Mouse (Mus musculus) E14TG2a.4 (cell line): ENCODE results near the gene Rnft2.

Experiments
- H3K27me3 ChIP-seq: 2 replicates; pipeline ENCODE4 v1.6.1; 2014; ENCODE audit warnings: low read length, control low read depth; ENCODE audit not compliant: insufficient read depth
- H3K36me3 ChIP-seq: 2 replicates; pipeline ENCODE4 v1.6.1; 2014; ENCODE audit warnings: low read length, control low read depth; ENCODE audit not compliant: insufficient read depth
- H3K4me1 ChIP-seq: replicated peaks from 2 replicates; pipeline ENCODE4 v1.6.1; 2014; ENCODE audit warnings: low read depth, low read length, control low read depth
- H3K4me3 ChIP-seq: replicated peaks from 2 replicates; pipeline ENCODE4 v1.5.1; 2014; ENCODE audit warnings: mild to moderate bottlenecking, low read length
- H3K9me3 ChIP-seq: 2 replicates; pipeline ENCODE4 v1.6.1; 2014; ENCODE audit warnings: low read length, control low read depth
- CTCF ChIP-seq: conservative IDR thresholded peaks from 2 replicates; pipeline ENCODE4 v1.5.1; 2014; ENCODE audit warnings: low read length
- NANOG ChIP-seq: IDR thresholded peaks from 2 replicates; pipeline ENCODE4 v1.6.1; 2014; ENCODE audit warnings: borderline replicate concordance, low read length, mixed read lengths
- POU5F1 ChIP-seq: IDR thresholded peaks from 2 replicates; pipeline ENCODE4 v1.6.1; 2014; ENCODE audit warnings: low read length, borderline replicate concordance

The Rnft2 gene

DNA sequence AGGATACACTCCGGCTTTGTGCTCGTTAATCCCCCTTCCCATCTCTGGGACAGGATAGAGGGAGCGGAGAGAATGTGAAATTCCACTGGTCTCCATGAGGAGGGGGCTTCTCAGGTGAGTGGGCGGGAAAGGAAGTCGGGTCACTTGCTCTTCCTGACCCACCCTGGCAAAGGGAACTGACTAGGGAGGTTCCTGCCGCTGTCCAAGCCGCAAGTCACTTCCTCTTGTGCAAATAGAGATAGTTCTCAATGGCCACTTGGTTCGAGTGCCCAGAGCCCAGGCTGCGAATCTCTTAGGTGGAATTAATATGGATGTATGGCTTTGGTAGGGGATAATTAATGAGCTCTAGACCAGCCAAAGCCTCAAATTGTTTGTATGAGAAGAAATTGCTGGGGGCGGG is 15.1 kb upstream of the Rnft2 start:
- TF ChIP-seq NANOG, result no peak
- TF ChIP-seq POU5F1, result no peak
- no peak for TF ChIP-seq CTCF
- Histone ChIP-seq H3K4me1 (peaks cover 24% of the 10 kb centered on the region), H3K4me3 (no peak overlapping the region), H3K9me3 (no peaks in the 10 kb centered on the region), H3K27me3 (no peaks in the 10 kb centered on the region), H3K36me3 (peaks cover 74% of the 10 kb centered on the region)

DNA sequence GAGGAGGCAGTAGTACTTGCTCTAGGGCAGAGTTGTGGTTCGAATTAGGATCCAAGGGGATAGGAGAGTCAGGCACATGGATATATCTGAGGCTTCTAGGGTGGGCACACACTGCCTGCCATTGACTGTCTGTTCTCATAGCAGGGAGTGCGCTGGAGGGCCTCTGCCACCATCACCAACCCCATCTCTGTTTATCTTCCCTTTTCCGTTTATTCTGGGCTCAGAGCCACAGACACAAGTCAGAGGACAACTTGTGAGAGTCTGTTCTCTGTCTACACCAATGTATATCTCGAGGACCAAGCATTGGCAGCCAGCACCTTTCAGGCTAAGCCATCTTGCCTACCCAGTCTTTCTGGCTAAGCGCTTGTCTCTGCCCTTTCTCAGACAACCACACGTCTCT is 14.7 kb upstream of the Rnft2 start:
- TF ChIP-seq NANOG, result no peak
- no peak for TF ChIP-seq POU5F1
- no peak for TF ChIP-seq CTCF
- no peak overlapping the region for H3K4me3 ChIP-seq
- H3K4me1 ChIP-seq, result peaks cover 24% of the 10 kb centered on the region

DNA sequence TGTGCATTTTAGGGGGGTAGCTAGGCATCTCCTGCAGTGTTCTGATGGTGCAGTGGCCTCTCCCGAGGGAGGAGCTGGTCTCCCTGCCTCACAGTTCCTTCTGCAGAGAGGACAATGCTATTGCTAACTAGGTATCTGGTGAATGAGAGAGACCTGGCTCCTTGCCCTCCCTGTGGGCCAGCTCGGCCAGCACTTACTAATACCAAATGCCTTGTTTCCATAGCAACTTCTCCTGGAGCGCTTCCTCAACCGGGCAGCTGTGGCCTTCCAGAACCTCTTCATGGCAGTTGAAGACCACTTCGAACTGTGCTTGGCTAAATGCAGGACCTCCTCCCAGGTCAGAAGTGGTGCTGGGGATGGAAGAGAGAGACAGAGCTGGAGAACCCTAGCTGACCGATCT is 14.2 kb upstream of the Rnft2 start:
- no peak for TF ChIP-seq POU5F1
- TF ChIP-seq CTCF, result no peak
- TF ChIP-seq NANOG, result no peak
- H3K27me3 ChIP-seq, result no peaks in the 10 kb centered on the region
- H3K4me1 ChIP-seq, result peaks cover 24% of the 10 kb centered on the region
- peaks cover 72% of the 10 kb centered on the region for H3K36me3 ChIP-seq
- no peaks in the 10 kb centered on the region for H3K9me3 ChIP-seq
- no peak overlapping the region for H3K4me3 ChIP-seq

More for the DNA sequence above, 14.7 kb upstream of the Rnft2 start:
- Histone ChIP-seq H3K36me3 (peaks cover 74% of the 10 kb centered on the region), H3K27me3 (no peaks in the 10 kb centered on the region), H3K9me3 (no peaks in the 10 kb centered on the region)

DNA sequence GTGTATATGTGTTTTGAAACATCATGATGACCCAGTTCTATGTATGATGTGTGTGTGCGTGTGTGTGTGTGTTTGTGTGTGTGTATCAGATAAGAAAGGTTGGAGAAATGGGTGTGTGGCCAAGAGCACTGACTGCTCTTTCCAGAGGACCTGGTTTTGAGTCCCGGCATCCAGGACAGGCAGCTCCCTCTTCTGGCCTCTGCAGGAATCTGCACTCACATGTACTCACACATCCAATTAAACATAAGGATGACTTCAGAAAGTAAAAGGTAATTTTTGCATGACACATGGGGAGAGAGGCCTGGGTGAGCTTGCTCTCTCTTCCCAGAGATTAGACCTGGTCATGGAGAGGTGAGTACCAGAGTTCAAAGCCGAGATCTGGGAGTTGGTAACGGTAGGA is 12.1 kb upstream of the Rnft2 start:
- no peaks in the 10 kb centered on the region for H3K9me3 ChIP-seq
- peaks cover 60% of the 10 kb centered on the region for H3K36me3 ChIP-seq
- H3K4me3 ChIP-seq, result no peak overlapping the region
- H3K27me3 ChIP-seq, result no peaks in the 10 kb centered on the region
- H3K4me1 ChIP-seq, result peaks cover 35% of the 10 kb centered on the region
- TF ChIP-seq NANOG (no peak), POU5F1 (no peak), CTCF (peak; percentile 51)

DNA sequence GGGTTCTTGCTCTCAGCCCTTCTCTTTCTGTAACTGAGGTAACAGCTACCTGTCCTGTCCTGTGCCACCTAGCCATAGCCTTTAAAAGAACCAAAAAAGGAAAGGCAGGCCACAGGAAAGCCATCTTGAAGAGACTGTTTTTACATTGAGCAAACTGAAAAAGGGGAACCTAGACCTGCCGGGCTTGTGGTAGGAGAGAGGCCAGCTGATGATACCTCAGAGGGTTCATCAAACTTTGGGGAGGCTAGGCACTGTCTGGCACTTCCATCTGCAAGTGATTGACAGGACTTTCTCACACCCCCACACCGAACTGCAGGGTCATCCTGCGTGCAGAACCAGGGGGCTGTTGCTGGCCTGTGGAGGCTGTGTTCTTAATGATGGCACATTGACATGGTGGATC is 8.6 kb upstream of the Rnft2 start:
- Histone ChIP-seq H3K4me3 (no peak overlapping the region), H3K27me3 (no peaks in the 10 kb centered on the region), H3K9me3 (no peaks in the 10 kb centered on the region), H3K36me3 (peaks cover 49% of the 10 kb centered on the region), H3K4me1 (peaks cover 25% of the 10 kb centered on the region)
- TF ChIP-seq POU5F1 (no peak), CTCF (no peak), NANOG (no peak)

DNA sequence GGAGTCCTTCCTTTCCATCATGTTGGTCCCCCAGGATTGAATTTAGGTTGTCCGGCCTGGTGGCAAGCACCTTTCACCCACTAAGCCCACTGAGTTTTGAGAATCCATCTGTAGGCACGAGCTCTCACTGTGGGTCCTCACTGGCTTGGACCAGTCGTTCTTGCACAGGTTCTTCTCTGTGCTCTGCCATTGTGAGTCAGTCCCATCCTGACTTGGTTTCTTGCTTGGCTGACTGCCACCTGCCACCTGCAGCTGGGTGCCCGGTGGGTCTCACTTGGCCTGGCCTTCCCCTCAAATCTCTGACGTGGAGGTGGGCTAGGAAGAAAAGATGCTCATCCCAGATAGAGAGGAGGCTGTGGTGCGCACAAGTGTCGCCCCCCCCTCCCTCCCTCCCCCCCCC is 6.1 kb upstream of the Rnft2 start:
- H3K9me3 ChIP-seq, result 0 out of 2 replicates have a peak, but pooled peaks cover under 1% of the 10 kb centered on the region
- no peaks in the 10 kb centered on the region for H3K27me3 ChIP-seq
- no peak overlapping the region for H3K4me3 ChIP-seq
- peaks cover 30% of the 10 kb centered on the region for H3K4me1 ChIP-seq
- H3K36me3 ChIP-seq, result peaks cover 45% of the 10 kb centered on the region
- no peak for TF ChIP-seq NANOG
- no peak for TF ChIP-seq CTCF
- no peak for TF ChIP-seq POU5F1

DNA sequence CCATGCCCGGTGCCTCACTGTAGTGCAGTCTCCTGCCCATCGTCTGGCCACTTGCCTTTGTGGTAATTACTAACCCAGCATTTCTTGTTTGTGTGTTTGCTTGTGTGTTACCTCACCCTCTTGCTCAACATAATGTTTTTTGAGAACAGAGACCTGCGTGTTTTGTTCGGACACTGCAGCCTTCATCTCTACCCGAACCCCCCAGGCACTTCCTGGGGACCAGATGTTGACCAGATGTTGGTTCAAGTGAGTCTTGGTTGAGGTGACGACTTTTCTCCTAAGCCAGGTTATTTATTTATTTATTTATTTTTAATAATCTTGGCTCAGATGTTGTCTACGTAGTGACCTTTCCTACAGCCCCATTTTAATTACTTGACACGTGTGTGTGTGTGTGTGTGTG is 2.5 kb upstream of the Rnft2 start:
- 0 out of 2 replicates have a peak, but pooled peaks cover 4% of the 10 kb centered on the region for H3K9me3 ChIP-seq
- H3K4me3 ChIP-seq, result no peak overlapping the region
- peaks cover 27% of the 10 kb centered on the region for H3K4me1 ChIP-seq
- peaks cover 46% of the 10 kb centered on the region for H3K36me3 ChIP-seq
- TF ChIP-seq POU5F1 (no peak), NANOG (no peak), CTCF (no peak)
- H3K27me3 ChIP-seq, result no peaks in the 10 kb centered on the region

DNA sequence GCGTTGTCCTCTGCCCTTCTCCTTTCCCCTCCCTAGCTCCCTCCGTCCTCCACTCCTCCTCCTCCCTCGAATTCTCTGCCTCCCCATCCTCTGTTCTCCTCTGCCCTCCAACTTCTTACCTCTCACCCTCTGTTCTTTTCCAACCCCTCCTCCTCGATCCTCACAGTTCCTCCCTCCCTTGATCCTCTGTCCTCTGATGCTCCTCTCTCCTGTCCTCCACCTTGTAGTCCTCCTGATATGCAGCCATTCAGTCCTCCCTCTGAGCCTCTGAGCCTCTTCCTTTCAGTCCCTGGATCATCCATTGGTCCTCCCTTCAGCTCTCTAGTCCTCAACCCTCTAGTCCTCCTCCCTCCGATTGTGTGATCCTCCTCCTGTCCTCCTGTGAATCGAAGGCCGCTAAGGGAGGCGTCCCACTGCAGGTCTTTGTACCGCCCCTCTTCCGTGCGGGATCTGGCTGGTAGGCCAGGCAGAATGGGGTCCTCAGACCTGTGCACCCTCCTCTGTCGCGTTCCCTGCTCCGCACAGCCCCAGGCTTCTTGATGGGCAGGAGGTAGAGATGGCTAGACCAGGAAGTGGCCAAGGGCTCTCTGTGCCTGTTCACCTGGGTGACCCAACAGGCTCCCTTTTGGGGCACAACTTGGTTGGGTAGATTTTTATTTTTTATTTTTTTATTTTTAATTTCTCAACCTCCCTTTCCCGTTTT is 841 bp upstream of the Rnft2 start:
- H3K9me3 ChIP-seq, result 0 out of 2 replicates have a peak, but pooled peaks cover 4% of the 10 kb centered on the region
- TF ChIP-seq POU5F1, result no peak
- no peak for TF ChIP-seq CTCF

DNA sequence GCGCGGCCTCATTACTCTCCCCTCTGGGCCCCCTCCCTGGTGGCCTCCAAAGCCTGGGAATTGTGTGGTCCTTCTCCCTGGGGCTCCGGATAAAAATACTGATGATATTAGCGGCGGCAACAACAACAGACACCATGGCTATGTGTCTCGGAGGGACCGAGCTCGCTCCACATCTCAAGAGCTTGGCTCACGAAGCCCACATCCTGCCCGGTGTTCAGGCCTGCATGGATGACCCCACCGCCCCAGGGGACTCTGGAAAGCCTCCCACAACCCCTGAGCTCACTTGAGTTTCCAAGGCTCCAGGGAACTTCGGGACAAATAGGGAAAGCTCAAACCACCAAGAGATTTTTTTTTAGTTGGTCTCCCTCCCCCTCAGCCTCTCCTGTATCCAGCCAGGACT is 5.2 kb downstream of the Rnft2 start:
- peaks cover 43% of the 10 kb centered on the region for H3K4me1 ChIP-seq
- TF ChIP-seq POU5F1 (no peak), NANOG (no peak), CTCF (no peak)

More for the DNA sequence above, 841 bp upstream of the Rnft2 start:
- H3K36me3 ChIP-seq, result peaks cover 58% of the 10 kb centered on the region
- H3K4me3 ChIP-seq, result peak overlapping the region; percentile 92
- peaks cover 27% of the 10 kb centered on the region for H3K4me1 ChIP-seq
- H3K27me3 ChIP-seq, result no peaks in the 10 kb centered on the region

DNA sequence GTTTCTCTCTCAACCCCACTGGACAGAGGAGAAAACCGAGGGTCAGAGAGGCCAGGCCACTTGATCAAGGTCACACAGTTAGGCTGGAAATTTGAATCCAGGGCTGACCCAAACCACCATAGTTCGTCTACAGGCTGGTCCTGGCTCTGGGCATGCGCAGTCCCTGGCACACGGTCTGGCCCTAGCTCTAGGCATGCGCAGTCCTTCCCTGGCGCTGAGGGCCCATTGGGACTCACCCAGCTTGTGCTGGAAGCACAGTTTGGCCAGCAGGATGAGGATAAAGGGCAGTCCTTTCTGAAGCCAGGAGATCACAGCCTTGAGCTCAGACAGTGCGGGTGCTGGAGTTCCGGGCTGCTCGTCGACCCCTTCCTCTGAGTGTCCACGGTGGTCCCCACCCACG is 8.0 kb downstream of the Rnft2 start:
- no peaks in the 10 kb centered on the region for H3K27me3 ChIP-seq
- no peaks in the 10 kb centered on the region for H3K9me3 ChIP-seq
- no peak for TF ChIP-seq NANOG
- TF ChIP-seq POU5F1, result no peak
- no peak for TF ChIP-seq CTCF
- H3K4me1 ChIP-seq, result peaks cover 33% of the 10 kb centered on the region
- H3K4me3 ChIP-seq, result peak overlapping the region; percentile 77
- H3K36me3 ChIP-seq, result peaks cover 45% of the 10 kb centered on the region

More for the DNA sequence above, 5.2 kb downstream of the Rnft2 start:
- Histone ChIP-seq H3K27me3 (no peaks in the 10 kb centered on the region), H3K36me3 (peaks cover 35% of the 10 kb centered on the region), H3K4me3 (no peak overlapping the region), H3K9me3 (no peaks in the 10 kb centered on the region)
